Mouse (Mus musculus) heart, adult 11 months (tissue): Measurements from ENCODE around the gene Cyth1.
A peak's percentile ranks its signal among the peaks of the same experiment; 100 is the strongest.

Experiments
- DNase-seq: peaks from one replicate; pipeline ENCODE4 v3.0.0; 2022

The Cyth1 gene

GRCm38 (mm10) chr11:118197508-118198295 is 50.7 kb downstream of the Cyth1 start:
- DNase-seq: peak; percentile 93

DNA sequence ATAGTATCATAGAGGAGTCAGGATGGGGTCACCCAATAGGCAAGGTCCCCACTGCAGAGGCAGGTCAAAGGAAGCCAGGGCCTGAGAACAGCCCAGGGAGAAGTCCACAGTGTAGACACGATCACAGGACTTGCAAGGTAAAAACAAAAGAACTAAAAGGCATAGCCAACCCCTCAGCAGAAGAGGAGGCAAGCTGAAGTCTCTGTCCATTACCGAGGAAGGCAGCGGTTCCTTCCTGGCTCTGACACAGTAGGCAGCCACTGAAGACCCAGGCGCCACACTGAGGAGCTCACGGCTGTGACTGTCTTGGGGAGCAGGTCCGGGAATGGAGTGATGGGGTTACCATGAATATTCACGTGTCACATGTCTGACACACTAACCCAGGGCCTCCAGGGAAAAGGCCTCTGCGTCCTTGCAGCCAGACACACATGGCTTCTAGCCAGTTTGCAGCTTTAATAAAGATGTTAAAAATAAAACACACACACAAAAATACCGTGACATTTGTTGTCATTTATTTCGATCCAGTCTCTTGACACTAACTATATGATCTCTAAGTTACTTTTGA is 51.5 kb downstream of the Cyth1 start:
- peak; percentile 93 for DNase-seq

DNA sequence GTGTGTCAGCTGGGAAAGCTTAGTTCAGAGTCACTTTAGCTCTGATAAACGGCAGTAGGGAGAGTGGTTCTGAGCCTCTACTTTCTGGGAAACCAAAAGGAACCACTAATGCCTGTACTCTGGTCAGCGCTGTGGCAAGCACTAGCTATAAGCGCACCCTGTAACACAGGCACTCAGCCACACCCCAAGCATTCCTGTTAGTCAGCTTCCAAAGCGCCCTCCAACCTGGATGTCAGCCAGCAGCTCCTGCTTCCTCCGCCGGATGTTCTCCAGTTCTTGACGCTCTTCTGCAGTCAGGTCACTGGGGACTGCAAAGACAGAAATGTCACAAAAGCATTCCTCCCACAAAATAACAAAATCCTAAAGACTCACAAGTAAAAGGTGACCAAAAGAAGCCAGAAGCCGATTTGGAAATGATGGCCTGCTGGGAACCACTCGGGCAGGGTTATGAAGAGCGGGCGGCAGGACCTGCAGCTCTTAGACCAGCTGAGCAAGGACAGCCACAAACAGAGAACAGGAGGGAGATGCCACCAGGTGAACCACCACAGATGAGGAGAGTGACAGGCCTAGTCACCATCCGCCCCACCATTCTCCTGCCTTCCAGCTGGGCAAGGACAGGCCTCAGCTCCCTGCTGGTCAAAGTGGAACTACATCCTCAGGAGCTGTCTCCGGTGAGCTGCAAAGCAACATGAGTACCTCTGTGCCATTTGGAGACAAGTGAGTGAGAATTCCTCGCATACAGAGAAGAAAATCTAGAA is 54.8 kb downstream of the Cyth1 start:
- DNase-seq: peak; percentile 98

GRCm38 (mm10) chr11:118192973-118193372 is 55.4 kb downstream of the Cyth1 start:
- DNase-seq: peak; percentile 97

DNA sequence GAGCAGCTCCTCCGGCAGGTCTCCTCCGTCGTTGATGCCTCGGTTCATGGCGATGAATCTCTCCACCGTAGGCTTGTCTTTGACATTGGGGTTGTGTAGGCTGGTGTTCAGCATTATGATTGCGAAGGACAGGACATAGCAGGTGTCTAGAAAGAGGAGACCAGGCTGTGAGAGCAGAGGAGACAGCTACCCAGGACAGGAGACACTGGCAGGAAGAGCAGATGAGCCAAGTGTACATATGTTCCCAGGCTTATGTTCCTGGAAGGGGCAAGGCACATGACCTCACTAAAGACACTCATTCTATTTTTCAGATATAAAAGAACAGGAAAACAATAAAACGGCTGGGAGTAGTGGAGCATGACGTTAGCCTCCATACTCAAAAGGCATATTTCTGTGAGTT is 65.6 kb downstream of the Cyth1 start:
- no peak for DNase-seq

DNA sequence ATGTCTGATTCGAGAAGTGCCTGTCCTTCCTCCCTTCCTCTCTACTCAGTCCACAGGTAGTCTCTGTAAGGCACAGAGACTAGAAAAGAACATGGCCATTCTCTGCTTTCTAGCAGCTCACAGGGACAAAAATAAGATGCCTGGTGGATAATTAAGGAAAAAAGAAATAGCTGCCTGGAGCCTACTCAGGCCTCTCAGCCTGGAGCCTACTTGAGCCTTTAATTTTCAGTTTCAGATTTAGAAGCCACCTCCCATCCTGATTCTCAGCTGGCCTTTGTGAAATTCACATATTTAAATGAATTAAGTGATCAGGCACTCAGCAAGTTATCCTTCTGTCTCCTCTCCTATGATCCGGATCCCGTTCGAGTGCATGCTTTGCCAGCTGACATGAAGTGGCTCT is 66.0 kb downstream of the Cyth1 start:
- no peak for DNase-seq

GRCm38 (mm10) chr11:118180199-118180598 is 68.2 kb downstream of the Cyth1 start:
- DNase-seq: no peak

DNA sequence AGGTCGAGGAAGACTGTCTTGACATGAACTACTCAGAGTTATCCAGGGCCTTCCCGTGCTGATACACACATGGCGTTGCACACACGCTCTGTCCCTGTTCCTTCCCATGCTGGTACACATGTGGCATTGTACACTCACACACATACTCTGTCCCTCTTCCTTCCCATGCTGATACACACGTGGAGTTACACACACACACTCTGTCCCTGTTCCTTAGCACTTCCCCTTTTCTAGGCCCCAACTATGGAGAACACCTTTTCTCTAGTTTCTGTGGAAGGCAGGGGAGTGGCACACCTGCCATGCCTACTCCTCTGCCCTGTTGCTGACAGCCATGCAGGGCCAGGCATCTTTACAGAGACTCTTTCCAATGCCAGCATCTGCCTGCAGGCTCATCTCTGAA is 70.2 kb downstream of the Cyth1 start:
- no peak for DNase-seq

- peak; percentile 97 for DNase-seq
These were observed 73.6 kb downstream of the Cyth1 start for GRCm38 (mm10) chr11:118174752-118175151.

GRCm38 (mm10) chr11:118172768-118173167 is 75.6 kb downstream of the Cyth1 start:
- DNase-seq: no peak

- DNase-seq: no peak
These were observed 78.1 kb downstream of the Cyth1 start for GRCm38 (mm10) chr11:118170333-118170732.

GRCm38 (mm10) chr11:118168714-118169113 is 79.7 kb downstream of the Cyth1 start:
- DNase-seq: no peak

- DNase-seq: no peak
These were observed 81.8 kb downstream of the Cyth1 start for GRCm38 (mm10) chr11:118166626-118167025.

- no peak for DNase-seq
These were observed 82.7 kb downstream of the Cyth1 start for GRCm38 (mm10) chr11:118165681-118166080.

GRCm38 (mm10) chr11:118164566-118164965 is 83.8 kb downstream of the Cyth1 start:
- no peak for DNase-seq

- DNase-seq: no peak
These were observed 86.1 kb downstream of the Cyth1 start for GRCm38 (mm10) chr11:118162245-118162644.

- DNase-seq: no peak
These were observed 87.2 kb downstream of the Cyth1 start for GRCm38 (mm10) chr11:118161240-118161639.

DNA sequence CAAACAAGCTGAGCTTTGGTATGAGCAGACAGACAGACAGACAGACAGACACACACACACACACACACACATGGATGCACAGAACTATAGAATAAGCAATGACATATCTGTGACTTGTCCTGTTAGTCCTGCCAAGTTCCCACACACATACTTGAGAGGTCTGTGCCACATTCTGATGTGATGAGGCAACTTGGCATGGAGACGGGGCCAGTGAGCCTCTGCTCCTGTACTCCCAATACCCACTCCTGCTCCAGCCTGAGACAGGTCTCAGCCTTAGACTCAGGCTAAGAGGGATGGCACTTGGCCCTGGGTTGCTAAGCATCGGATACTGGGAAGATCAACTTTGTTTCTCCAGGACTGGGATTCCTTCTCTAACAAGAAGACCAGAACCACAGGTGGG is 87.6 kb downstream of the Cyth1 start:
- DNase-seq: peak; percentile 92

GRCm38 (mm10) chr11:118158753-118159152 is 89.6 kb downstream of the Cyth1 start:
- DNase-seq: no peak

- DNase-seq: peak; percentile 92
These were observed 91.8 kb downstream of the Cyth1 start for GRCm38 (mm10) chr11:118156480-118157060.

DNA sequence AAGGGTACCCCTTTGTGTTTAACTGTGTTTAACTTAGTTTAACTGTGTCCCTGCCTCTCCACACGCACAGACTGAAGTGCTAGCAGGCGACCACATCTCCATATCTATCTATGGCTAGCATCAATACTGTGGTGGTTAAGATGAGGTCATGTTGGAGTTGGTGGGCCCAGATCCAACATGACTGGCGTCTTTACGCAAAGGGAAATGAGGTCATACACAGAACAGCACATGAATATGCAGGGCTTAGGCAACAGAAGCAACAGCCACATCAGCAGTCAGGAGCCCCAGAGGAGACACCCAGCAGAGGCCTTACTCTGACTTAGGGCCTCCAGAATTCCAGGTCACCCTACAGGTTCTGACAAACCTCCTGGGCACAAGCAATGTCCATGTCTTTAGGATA is 95.4 kb downstream of the Cyth1 start:
- no peak for DNase-seq

DNA sequence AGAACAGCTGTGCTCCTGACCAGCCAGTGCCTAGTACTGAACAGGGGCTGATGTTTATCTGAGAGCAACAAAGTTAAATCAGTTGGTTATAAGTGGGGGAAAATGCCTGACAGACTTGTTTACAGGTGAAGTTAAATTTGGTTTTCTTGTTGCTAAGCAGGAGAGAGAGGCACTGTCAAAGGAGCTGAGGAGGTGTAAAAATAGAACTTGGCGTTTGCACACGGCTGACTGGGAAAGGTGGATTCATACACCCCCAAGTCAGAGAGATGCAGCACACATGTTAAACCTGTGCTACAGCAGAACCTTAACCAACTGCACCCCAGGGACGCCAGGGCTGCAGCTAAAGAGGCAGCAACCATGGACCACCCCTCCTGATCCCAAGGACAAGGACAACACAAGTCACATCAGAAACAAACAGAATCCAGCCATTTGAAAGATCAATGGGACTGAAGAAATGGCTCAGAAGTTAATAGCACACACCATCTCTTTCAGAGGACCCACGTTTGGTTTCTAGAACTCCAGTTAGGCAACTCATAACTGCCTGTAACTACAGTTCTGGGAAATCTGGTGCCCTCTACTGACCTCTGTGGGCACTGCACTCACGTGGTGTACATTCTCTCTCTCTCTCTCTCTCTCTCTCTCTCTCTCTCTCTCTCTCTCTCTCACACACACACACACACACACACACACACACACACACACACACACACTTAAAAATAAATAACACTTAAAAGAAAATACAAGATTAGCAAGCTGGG is 96.8 kb downstream of the Cyth1 start:
- no peak for DNase-seq
